Comparison of ENCODE assay signal across 17 mouse cellular contexts in genomic region chr4:103726486-103726885, GRCm38 (mm10).
"Had no signal": no experiment of that assay in that cellular context is flagged by ENCODE, and none has a peak within 500 bp of the region (broad histone marks: within the 10 kb centered on the region; RNA-seq: fewer than 3 reads in every experiment).

No protein-coding gene starts in this region.

- ATAC-seq: hindbrain, embryonic 16.5 days; inflammation-experienced regulatory T-cells, adult 6 months; intestine, embryonic 15.5 days; intestine, postnatal 0 days had no signal

- DNase-seq: gastrocnemius, adult 2 months; gastrocnemius, postnatal 10 days; gastrocnemius, postnatal 25 days; heart, adult 2 months; heart, postnatal 14 days; heart, postnatal 4 days; kidney, adult 18-20 months; kidney, adult 8-10 months; kidney, postnatal 10 days; kidney, postnatal 25 days; kidney, postnatal 4 days; liver; liver, embryonic 13.5 days had no signal
